Mouse (Mus musculus): ENCODE measurements around the gene Amer3. TPM values are rescaled to one million over a fixed set of nuclear protein-coding genes. Genes with fewer than 3 reads are reported as not detected.
"Not testable (repeated sequence)": the region's sequence is repeated elsewhere in the genome, so short reads cannot be mapped to it uniquely, and the experiment has no call there.

Amer3 gene
- total RNA-seq, 4 experiments from 2014 or later, result not detected

DNA sequence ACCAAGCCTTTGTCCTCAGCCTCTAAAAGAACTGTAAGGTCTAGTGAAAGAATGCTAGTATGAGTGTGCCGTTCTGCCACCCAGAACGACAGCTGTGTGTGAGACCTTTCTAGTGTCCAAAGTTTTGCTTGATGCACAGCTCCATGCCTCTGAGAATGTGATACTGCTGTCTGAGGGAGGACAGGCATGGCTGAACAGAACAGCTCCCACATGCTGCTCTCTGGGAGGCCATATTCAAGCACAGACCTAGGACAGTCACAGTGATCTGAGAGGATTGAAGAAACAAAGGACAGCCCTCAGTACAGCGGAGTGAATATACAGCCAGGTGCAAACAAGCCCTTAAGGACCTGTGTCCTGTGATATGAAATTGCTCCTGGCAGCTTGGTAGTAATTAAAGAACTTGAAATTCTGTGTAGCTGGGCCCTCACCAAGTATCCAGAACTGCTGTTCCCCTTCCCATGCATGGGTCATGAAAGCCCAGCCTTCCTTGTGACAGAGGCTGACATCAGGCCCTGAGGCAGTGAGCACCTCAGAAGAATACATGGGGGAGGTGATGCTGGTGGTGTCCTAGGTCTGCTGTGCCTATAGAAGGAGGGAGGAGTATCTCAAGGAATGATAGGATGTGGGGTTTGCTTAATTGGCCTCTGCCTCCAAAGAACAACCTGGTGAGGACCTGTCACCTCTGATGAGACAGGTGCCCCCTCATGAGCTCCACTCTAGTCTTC, 22.0 kb downstream of the Amer3 start:
- no peak for DNase-seq (ENCODE audit: low spot score)

- DNase-seq (ENCODE audit: low spot score), result peak; percentile 25
Observed at GRCm38 (mm10) chr1:34602363-34602762, 22.9 kb downstream of the Amer3 start.

GRCm38 (mm10) chr1:34613801-34614200, 34.3 kb downstream of the Amer3 start:
- no peak for DNase-seq (ENCODE audit: low spot score)

GRCm38 (mm10) chr1:34620116-34620515, 40.7 kb downstream of the Amer3 start:
- DNase-seq (ENCODE audit: low spot score), result not testable (repeated sequence)

DNA sequence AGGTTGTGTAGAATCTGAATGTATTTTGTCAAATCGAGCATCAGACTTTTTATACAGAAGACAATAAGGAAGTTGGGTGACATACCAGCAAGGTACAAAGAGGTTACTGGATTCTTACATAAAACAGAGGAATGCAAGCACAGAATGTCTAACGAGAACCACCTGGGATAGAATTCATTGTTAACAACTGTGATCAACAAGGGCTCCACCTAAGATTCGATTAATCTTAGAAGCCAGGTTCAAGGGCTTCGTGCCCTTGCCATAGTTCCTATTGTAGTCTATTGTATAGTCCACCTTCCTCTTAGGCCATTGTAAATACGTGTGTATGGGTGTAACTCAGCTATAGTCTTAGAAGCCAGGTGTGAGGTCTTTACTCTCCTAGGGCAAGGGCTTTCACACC, 41.3 kb downstream of the Amer3 start:
- not testable (repeated sequence) for DNase-seq (ENCODE audit: low spot score)

GRCm38 (mm10) chr1:34635711-34636110, 56.3 kb downstream of the Amer3 start:
- no peak for DNase-seq (ENCODE audit: low spot score)

Other genes with a start within 250 kb of the Amer3 start
- 10 to 100 TPM; 12.6 to 15.3 (median 14.8) TPM for gene Ccdc115, start 140.0 kb upstream of the Amer3 start, total RNA-seq (2022)
- gene Imp4, start 139.8 kb upstream of the Amer3 start, total RNA-seq (2022), result 10 to 100 TPM; 28.0 to 31.5 (median 30.4) TPM
- 1 to 10 TPM; 2.4 to 4.9 (median 2.7) TPM for gene Ptpn18, start 119.9 kb upstream of the Amer3 start, total RNA-seq (2022)
- gene Prss39, start 81.2 kb upstream of the Amer3 start, total RNA-seq (2022), result under 1 TPM in 1 of 4 experiments, not detected in 3; 0.22 TPM
- not detected for gene Cfc1, start 44.0 kb upstream of the Amer3 start, total RNA-seq (2022)
- gene Prss40, start 18.7 kb upstream of the Amer3 start, total RNA-seq (2022), result not detected

Data from heart, adult 8-10 months (tissue).